Mouse (Mus musculus) heart, adult 2 months (tissue): ENCODE measurements around the gene Prdm11. TPM values are rescaled to one million over a fixed set of nuclear protein-coding genes. Genes with fewer than 3 reads are reported as not detected.

Experiments used
- DNase-seq, 2 experiments: peaks; one replicate each; pipeline ENCODE4 v3.0.0; 2021
- H3K27ac ChIP-seq: fragments of 200-600 bp; 2 replicates; pipeline ENCODE4 v1.8.1; 2022
- H3K27me3 ChIP-seq: fragments of 200-500 bp; 2 replicates; pipeline ENCODE4 v1.6.1; 2012; ENCODE audit warnings: mild to moderate bottlenecking, low read length, inconsistent platforms, mixed read lengths; ENCODE audit not compliant: control insufficient read depth, insufficient read depth
- H3K36me3 ChIP-seq: fragments of 200-500 bp; 2 replicates; pipeline ENCODE4 v1.6.1; 2012; ENCODE audit warnings: low read length, inconsistent platforms; ENCODE audit not compliant: control insufficient read depth, insufficient read depth
- H3K4me1 ChIP-seq: fragments of 200-500 bp; 2 replicates; pipeline ENCODE4 v1.6.1; 2011; ENCODE audit warnings: low read length; ENCODE audit not compliant: control insufficient read depth, insufficient read depth
- H3K4me3 ChIP-seq: fragments of 200-600 bp; 2 replicates; pipeline ENCODE4 v1.8.1; 2022
- H3K79me2 ChIP-seq: fragments of 200-500 bp; replicated peaks from 2 replicates; pipeline ENCODE4 v1.6.1; 2012; ENCODE audit warnings: mild to moderate bottlenecking, inconsistent platforms, low read length, moderate library complexity, mixed read lengths; ENCODE audit not compliant: control insufficient read depth, insufficient read depth
- H3K9ac ChIP-seq: fragments of 200-500 bp; 2 replicates; pipeline ENCODE4 v1.6.1; 2012; ENCODE audit warnings: low read depth, mild to moderate bottlenecking, control low read depth, inconsistent platforms, low read length, mixed read lengths
- CTCF ChIP-seq: fragments of 200-600 bp; IDR thresholded peaks from 2 replicates; pipeline ENCODE4 v1.8.1; 2022; ENCODE audit warnings: antibody characterized with exemption, mild to moderate bottlenecking, moderate library complexity
- EP300 ChIP-seq: fragments of 200-500 bp; IDR thresholded peaks from 2 replicates; pipeline ENCODE4 v1.6.1; 2011; ENCODE audit warnings: low read depth, low read length, control low read depth; ENCODE audit not compliant: insufficient read depth
- POLR2A ChIP-seq: fragments of 200-500 bp; IDR thresholded peaks from 2 replicates; pipeline ENCODE4 v1.6.1; 2011; ENCODE audit warnings: mild to moderate bottlenecking, low read depth, low read length, control low read depth; ENCODE audit not compliant: insufficient read depth
- WGBS: fragments of 180-500 bp; shearing (Covaris S2); methylation state at CpG from one replicate; pipeline ENCODE4 v1.1.7; 2018; 5-methylcytosine and 5-hydroxymethylcytosine counted together
- intact Hi-C: fragments of 180-260 bp; cut with DNase I; formaldehyde crosslinking; loops from one replicate; pipeline ENCODE4 v1.15.1; 2025
- polyA plus RNA-seq: library from polyadenylated mRNA; depleted of rRNA; stranded (reverse); fragments of >200 nt; gene quantifications from 2 replicates; pipeline ENCODE4 v1.2.3, GENCODE M21; 2012
- total RNA-seq, 2 experiments: library from RNA; stranded (reverse); gene quantifications; 2 replicates each; pipeline ENCODE4 v1.2.3; 2021

Prdm11 gene
- total and polyA plus RNA-seq, 3 experiments: 4.4 to 9.5 (median 7.9) TPM

GRCm38 (mm10) chr2:92940963-92941362 lies 105.0 kb downstream of the Prdm11 start:
- TF ChIP-seq EP300: no peak
- no peak for TF ChIP-seq CTCF
- TF ChIP-seq POLR2A: no peak
- H3K27ac ChIP-seq: no peak overlapping the region
- no peak overlapping the region for H3K4me3 ChIP-seq
- intact Hi-C loops: no loop called here
- no peaks in the 10 kb centered on the region for H3K79me2 ChIP-seq
- no peaks in the 10 kb centered on the region for H3K4me1 ChIP-seq
- 85% methylated on average over 9 of the region's 9 CpGs for WGBS
- H3K36me3 ChIP-seq: no peaks in the 10 kb centered on the region
- H3K9ac ChIP-seq: no peak overlapping the region
- H3K27me3 ChIP-seq: no peaks in the 10 kb centered on the region
- no peak for DNase-seq

GRCm38 (mm10) chr2:92938827-92939226 lies 107.1 kb downstream of the Prdm11 start:
- Histone ChIP-seq H3K4me1 (no peaks in the 10 kb centered on the region), H3K79me2 (no peaks in the 10 kb centered on the region), H3K27ac (no peak overlapping the region), H3K36me3 (no peaks in the 10 kb centered on the region), H3K4me3 (no peak overlapping the region), H3K9ac (no peak overlapping the region), H3K27me3 (no peaks in the 10 kb centered on the region)
- 92% methylated on average over 7 of the region's 7 CpGs for WGBS
- intact Hi-C loops: no loop called here
- no peak for DNase-seq
- TF ChIP-seq CTCF (no peak), EP300 (no peak)

GRCm38 (mm10) chr2:92938063-92938462 lies 107.9 kb downstream of the Prdm11 start:
- no peaks in the 10 kb centered on the region for H3K4me1 ChIP-seq
- no peak for TF ChIP-seq POLR2A
- TF ChIP-seq EP300: no peak
- TF ChIP-seq CTCF: no peak
- no peaks in the 10 kb centered on the region for H3K79me2 ChIP-seq
- H3K36me3 ChIP-seq: no peaks in the 10 kb centered on the region
- no peak overlapping the region for H3K4me3 ChIP-seq
- intact Hi-C loops: no loop called here
- WGBS: 88% methylated on average over 5 of the region's 5 CpGs
- no peak overlapping the region for H3K27ac ChIP-seq
- no peak overlapping the region for H3K9ac ChIP-seq
- no peak for DNase-seq
- H3K27me3 ChIP-seq: no peaks in the 10 kb centered on the region

- no peaks in the 10 kb centered on the region for H3K36me3 ChIP-seq
- H3K27me3 ChIP-seq: no peaks in the 10 kb centered on the region
- H3K9ac ChIP-seq: no peak overlapping the region
- H3K4me3 ChIP-seq: no peak overlapping the region
- DNase-seq: no peak
- no peaks in the 10 kb centered on the region for H3K79me2 ChIP-seq
- intact Hi-C loops: loop anchor here (2.0 kb wide), 1 partner anchor 13 kb away; no protein-coding TSS in a partner anchor
- H3K27ac ChIP-seq: no peak overlapping the region
- 77% methylated on average over 3 of the region's 3 CpGs for WGBS
- no peaks in the 10 kb centered on the region for H3K4me1 ChIP-seq
- TF ChIP-seq POLR2A (no peak), CTCF (no peak), EP300 (no peak)
Observed at GRCm38 (mm10) chr2:92935483-92935882, 110.5 kb downstream of the Prdm11 start.

GRCm38 (mm10) chr2:92934312-92934982 lies 111.5 kb downstream of the Prdm11 start:
- intact Hi-C loops: loop anchor here (2.0 kb wide), 1 partner anchor 14 kb away; no protein-coding TSS in a partner anchor
- 30% methylated on average over 10 of the region's 10 CpGs for whole genome bisulfite sequencing

GRCm38 (mm10) chr2:92933379-92933778 lies 112.6 kb downstream of the Prdm11 start:
- Histone ChIP-seq H3K9ac (no peak overlapping the region), H3K79me2 (no peaks in the 10 kb centered on the region), H3K4me3 (no peak overlapping the region), H3K4me1 (no peaks in the 10 kb centered on the region), H3K27me3 (no peaks in the 10 kb centered on the region), H3K36me3 (no peaks in the 10 kb centered on the region), H3K27ac (no peak overlapping the region)
- WGBS: 91% methylated on average over 6 of the region's 6 CpGs
- TF ChIP-seq CTCF (no peak), EP300 (no peak), POLR2A (no peak)
- intact Hi-C loops: no loop called here
- no peak for DNase-seq

More at GRCm38 (mm10) chr2:92934312-92934982, 111.5 kb downstream of the Prdm11 start:
- no peak overlapping the region for H3K4me3 ChIP-seq
- H3K79me2 ChIP-seq: no peaks in the 10 kb centered on the region
- no peak overlapping the region for H3K9ac ChIP-seq
- H3K27me3 ChIP-seq: no peaks in the 10 kb centered on the region
- H3K36me3 ChIP-seq: no peaks in the 10 kb centered on the region
- no peak for DNase-seq
- H3K4me1 ChIP-seq: no peaks in the 10 kb centered on the region
- H3K27ac ChIP-seq: no peak overlapping the region
- TF ChIP-seq POLR2A (no peak), CTCF (no peak), EP300 (no peak)
